Mouse (Mus musculus) midbrain, embryonic 13.5 days (tissue): Measurements from ENCODE around the gene Olfr1417. TPM values are rescaled to one million over a fixed set of nuclear protein-coding genes. Genes with fewer than 3 reads are reported as not detected.

Experiments
- ATAC-seq: fragments of 200-750 bp; cut with Nextera tagmentation; 2 replicates; pipeline ENCODE4 v1.8.0; 2017; ENCODE audit warnings: mild to moderate bottlenecking, moderate TSS enrichment, moderate library complexity
- H3K27ac ChIP-seq: fragments of 300-500 bp; sonication (generic); 2 replicates; pipeline ENCODE4 v1.5.1; 2015; ENCODE audit warnings: inconsistent platforms, mild to moderate bottlenecking, moderate library complexity
- H3K27me3 ChIP-seq: fragments of 300-500 bp; sonication (generic); 2 replicates; pipeline ENCODE4 v1.6.1; 2015; ENCODE audit warnings: mild to moderate bottlenecking, inconsistent platforms
- H3K36me3 ChIP-seq: fragments of 300-500 bp; sonication (generic); 2 replicates; pipeline ENCODE4 v1.6.1; 2015; ENCODE audit warnings: mild to moderate bottlenecking, inconsistent platforms
- H3K4me1 ChIP-seq: fragments of 300-500 bp; sonication (generic); replicated peaks from 2 replicates; pipeline ENCODE4 v1.6.1; 2015; ENCODE audit warnings: inconsistent platforms
- H3K4me2 ChIP-seq: fragments of 300-500 bp; sonication (generic); replicated peaks from 2 replicates; pipeline ENCODE4 v1.6.1; 2015; ENCODE audit warnings: moderate library complexity, mild to moderate bottlenecking, inconsistent platforms
- H3K4me3 ChIP-seq: fragments of 300-500 bp; sonication (generic); replicated peaks from 2 replicates; pipeline ENCODE4 v1.5.1; 2015; ENCODE audit warnings: mild to moderate bottlenecking, inconsistent platforms
- H3K9ac ChIP-seq: fragments of 300-500 bp; sonication (generic); replicated peaks from 2 replicates; pipeline ENCODE4 v1.6.1; 2015; ENCODE audit warnings: mild to moderate bottlenecking, inconsistent platforms
- H3K9me3 ChIP-seq: fragments of 300-500 bp; sonication (generic); 2 replicates; pipeline ENCODE4 v1.6.1; 2016; ENCODE audit warnings: mild to moderate bottlenecking, inconsistent platforms
- whole genome bisulfite sequencing: fragments of 180-500 bp; shearing (Covaris S2); methylation state at CpG from one replicate; pipeline ENCODE4 v1.1.7; 2015; 5-methylcytosine and 5-hydroxymethylcytosine counted together
- polyA plus RNA-seq: library from polyadenylated mRNA; unstranded; fragments of >200 nt; fragmentation: Nextera tagmentation; extraction: Ambion mirVana; gene quantifications from 2 replicates; pipeline ENCODE4 v1.2.1, GENCODE M21; 2015

Olfr1417 gene
- polyA plus RNA-seq, 1 experiment from 2014 or later: not detected

DNA sequence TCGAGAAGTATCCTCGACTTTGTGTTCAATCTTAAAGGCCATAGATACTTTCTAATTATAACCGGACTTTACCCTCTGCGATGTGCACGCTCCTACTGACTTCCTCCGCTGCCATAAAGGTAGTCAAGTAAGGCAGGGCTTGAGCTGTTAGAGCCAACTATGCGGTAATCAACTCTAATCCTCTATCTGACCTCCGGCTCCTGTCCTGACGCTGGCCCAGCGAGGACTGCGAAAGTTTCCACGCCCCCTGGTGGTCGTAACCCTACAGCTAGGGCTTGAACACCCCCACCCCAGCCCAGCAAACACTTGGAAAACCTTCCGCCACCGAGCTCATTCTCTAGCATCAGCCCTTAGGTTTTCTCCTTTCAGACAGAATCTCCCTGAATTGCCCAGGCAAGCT is 19.2 kb downstream of the Olfr1417 start:
- WGBS: under 1% methylated on average over 15 of the region's 15 CpGs
- Histone ChIP-seq H3K9me3 (no peaks in the 10 kb centered on the region), H3K4me1 (peaks cover 27% of the 10 kb centered on the region), H3K27ac (no peak overlapping the region), H3K4me3 (peak overlapping the region; percentile 76), H3K36me3 (no peaks in the 10 kb centered on the region), H3K27me3 (peaks cover 22% of the 10 kb centered on the region), H3K9ac (no peak overlapping the region), H3K4me2 (peak overlapping the region; percentile 69)
- ATAC-seq: peak; percentile 77

DNA sequence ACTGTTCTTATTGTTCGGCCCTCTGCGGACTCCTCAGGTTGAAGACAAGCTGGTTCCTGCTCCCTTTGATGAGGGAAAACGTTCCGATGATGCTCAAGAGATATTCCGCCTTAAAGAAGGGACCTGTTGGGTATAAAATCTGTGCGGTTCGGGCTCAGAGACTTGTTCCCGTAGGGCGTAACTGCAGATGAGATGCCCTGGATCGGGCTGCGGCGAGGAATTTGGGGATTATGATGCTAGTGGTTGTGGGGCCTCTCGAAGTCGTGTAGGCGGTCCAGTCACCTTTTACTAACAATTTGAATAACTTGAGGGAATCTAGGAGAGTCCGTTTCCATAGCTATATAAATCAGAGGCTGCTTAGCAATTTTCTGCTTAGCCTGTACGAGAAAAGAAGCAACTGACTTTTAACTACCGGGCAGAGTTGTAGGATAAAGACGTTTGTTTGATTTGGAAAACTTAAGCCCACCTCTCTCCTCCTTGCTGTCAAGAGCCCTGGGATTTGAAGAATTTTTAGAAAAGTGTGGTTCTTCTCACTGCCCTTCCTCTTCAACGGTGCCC is 19.8 kb downstream of the Olfr1417 start, which contains the start of gene Stx3:
Stx3 (minus strand) TSS at position 261 of the 558 bp plus-strand sequence.
- peaks cover 22% of the 10 kb centered on the region for H3K27me3 ChIP-seq
- H3K4me1 ChIP-seq: peaks cover 33% of the 10 kb centered on the region
- ATAC-seq: peak; percentile 3; the same call in 1 of the 2 replicates
- WGBS: under 1% methylated on average over 20 of the region's 20 CpGs
- H3K27ac ChIP-seq: no peak within 1 kb of the TSS; the same call in 1 of the 2 replicates
- H3K9ac ChIP-seq: peak within 1 kb of the TSS; percentile 85
- H3K4me3 ChIP-seq: peak within 1 kb of the TSS; percentile 76
- H3K36me3 ChIP-seq: no peaks in the 10 kb centered on the region
- H3K9me3 ChIP-seq: no peaks in the 10 kb centered on the region
- peak within 1 kb of the TSS; percentile 69 for H3K4me2 ChIP-seq

DNA sequence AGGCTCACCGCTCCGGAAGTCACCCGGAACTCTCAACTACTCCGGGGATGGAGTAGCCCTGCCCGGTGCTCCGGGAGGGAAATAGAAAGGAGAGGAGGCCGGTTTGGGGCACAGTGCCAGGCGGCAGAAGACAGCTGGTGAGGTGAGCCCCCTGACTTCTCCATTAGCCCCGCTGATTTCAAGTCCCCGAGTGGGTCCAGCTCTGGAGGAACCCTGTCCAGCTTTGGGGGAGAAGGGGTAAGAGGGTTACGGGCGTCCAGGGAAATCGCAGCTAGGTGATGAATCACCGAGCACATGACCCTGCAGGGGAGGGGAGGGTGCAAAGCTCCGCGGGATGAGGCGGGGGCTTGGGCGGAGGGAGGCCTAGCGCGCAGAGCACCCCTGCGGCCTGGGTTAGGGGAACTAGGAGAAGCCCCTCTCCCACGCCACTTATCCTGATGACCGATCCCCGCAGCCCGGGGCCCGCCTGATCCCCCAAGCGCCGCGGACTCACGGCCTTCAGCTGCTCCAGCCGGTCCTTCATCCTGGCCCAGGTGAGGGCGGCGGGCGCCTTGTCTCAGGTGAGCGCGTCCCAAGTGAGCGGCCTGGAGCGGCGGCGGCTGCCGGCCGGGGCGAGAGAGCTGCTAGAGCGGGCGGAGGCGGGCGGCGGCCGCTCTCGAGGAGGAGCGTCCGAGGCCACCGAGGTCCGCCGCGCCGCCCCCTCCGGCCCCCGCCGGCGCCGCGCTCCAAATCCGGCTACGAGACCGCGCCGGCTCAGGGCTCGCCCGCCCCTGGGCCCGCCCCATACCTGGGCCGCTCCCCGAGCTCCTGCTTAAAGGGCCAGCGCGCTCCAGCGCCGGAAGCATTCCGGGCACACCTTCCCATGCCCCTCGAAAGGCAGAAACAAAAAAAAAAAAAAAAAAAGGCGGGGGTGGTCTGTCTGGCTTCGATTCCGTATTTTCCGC is 20.5 kb downstream of the Olfr1417 start:
- Histone ChIP-seq H3K4me2 (peak overlapping the region; percentile 69), H3K36me3 (no peaks in the 10 kb centered on the region), H3K4me3 (peak overlapping the region; percentile 76), H3K27ac (no peak overlapping the region; the same call in 1 of the 2 replicates), H3K9ac (peak overlapping the region; percentile 85), H3K27me3 (peaks cover 22% of the 10 kb centered on the region), H3K9me3 (no peaks in the 10 kb centered on the region), H3K4me1 (peaks cover 40% of the 10 kb centered on the region)
- under 1% methylated on average over 82 of the region's 83 CpGs for WGBS
- peak; percentile 84 for ATAC-seq

DNA sequence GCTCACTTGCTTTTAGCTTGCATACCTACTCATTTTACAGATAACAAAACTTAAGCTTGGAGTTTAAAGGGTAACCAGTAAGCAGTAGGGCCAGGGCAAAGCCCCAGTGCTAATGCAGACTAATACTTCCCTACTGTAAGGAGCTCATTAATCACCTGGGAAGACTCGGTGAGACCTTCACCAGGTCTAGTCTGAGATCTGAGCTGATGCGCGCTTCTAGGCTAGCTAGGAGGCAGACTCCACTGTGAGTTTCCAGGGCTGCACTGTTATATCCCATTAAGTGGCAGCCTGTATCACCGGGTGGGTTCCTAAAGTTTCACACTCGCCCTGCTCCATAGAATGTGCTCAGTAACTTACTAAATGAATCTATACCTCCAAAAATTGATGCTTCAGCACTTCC is 21.4 kb downstream of the Olfr1417 start:
- no peak for ATAC-seq
- 16% methylated on average over 5 of the region's 5 CpGs for WGBS
- Histone ChIP-seq H3K9me3 (no peaks in the 10 kb centered on the region), H3K4me1 (peaks cover 49% of the 10 kb centered on the region), H3K36me3 (no peaks in the 10 kb centered on the region), H3K9ac (peak overlapping the region; percentile 85; the same call in 1 of the 2 replicates), H3K27ac (no peak overlapping the region), H3K27me3 (peaks cover 22% of the 10 kb centered on the region), H3K4me2 (peak overlapping the region; percentile 69), H3K4me3 (peak overlapping the region; percentile 76)

DNA sequence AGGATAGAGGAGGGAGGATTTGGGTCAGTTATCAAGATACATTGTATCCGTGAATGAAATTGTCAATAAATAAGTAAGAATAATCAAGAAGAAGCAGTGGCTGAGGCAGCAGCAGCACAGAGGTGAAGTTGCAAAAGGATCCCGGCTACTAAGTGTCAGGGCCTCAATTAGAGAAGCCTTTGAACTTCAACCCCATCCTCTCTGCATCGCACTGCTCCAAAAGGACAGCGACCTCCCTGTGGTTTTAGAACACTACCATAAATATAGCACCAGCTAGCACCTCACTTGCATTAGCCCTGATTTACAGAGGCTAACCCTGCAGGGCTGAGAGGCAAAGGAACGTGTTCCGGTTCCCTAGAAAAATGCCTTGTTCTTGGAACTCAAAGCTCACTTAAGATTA is 22.3 kb downstream of the Olfr1417 start:
- H3K27ac ChIP-seq: no peak overlapping the region
- H3K9ac ChIP-seq: no peak overlapping the region
- WGBS: 51% methylated on average over 6 of the region's 6 CpGs
- no peaks in the 10 kb centered on the region for H3K36me3 ChIP-seq
- no peak overlapping the region for H3K4me3 ChIP-seq
- H3K4me1 ChIP-seq: peaks cover 58% of the 10 kb centered on the region
- no peaks in the 10 kb centered on the region for H3K9me3 ChIP-seq
- H3K4me2 ChIP-seq: peak overlapping the region; percentile 69; the same call in 1 of the 2 replicates
- peaks cover 22% of the 10 kb centered on the region for H3K27me3 ChIP-seq
- ATAC-seq: no peak

DNA sequence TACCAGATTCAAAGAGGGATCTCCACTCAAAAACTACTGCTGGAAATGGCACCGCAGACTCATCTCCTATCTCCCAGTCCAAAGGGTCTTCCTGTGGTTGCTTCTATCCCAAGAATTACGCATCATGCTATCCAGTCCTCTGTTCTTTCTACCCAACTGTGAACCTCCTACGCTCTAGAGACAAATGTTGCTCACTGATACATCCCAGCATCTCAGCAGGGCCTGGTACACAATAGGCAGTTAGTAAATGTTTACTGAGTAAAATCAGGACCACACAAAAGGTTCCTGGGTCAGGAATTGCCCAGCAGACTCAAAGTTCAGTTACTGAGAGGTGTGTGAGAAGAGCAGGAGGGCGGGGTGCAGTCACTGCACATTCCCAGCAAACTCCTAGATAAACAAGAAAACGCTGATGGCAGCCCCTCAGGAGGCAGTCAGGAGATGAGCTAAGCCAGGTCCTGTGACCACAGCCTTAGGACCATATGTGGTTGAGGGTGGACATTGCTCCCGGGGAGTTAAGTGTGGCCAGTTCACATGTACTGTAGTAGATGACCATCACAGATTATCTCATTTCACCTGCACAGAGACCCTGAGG is 24.2 kb downstream of the Olfr1417 start:
- no peak overlapping the region for H3K4me3 ChIP-seq
- peak overlapping the region; percentile 10; the same call in 1 of the 2 replicates for H3K27ac ChIP-seq
- no peak for ATAC-seq
- no peaks in the 10 kb centered on the region for H3K36me3 ChIP-seq
- H3K4me2 ChIP-seq: no peak overlapping the region
- WGBS: 85% methylated on average over 6 of the region's 6 CpGs
- H3K9ac ChIP-seq: no peak overlapping the region
- peaks cover 22% of the 10 kb centered on the region for H3K27me3 ChIP-seq
- H3K4me1 ChIP-seq: peaks cover 64% of the 10 kb centered on the region
- no peaks in the 10 kb centered on the region for H3K9me3 ChIP-seq

DNA sequence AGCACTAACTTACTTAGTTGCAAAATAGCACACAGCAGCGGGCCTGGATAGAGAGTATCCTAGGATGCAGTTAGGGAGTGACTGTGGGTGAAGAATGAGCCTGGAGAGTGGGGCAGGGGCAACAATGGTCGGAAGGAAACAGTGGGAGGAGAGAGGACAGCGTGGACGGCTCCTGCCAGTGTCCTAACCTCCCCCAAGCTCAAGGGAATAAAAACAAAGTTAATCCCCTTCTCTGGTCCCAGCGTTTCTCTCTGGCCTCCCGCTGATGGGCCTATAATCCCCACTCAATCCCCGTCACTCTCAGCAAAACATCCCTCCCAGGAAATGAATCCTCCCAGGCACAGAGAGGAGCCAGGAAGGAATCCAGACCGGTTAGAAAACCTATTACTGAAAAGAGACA is 25.4 kb downstream of the Olfr1417 start:
- H3K4me2 ChIP-seq: peak overlapping the region; percentile 15; the same call in 1 of the 2 replicates

DNA sequence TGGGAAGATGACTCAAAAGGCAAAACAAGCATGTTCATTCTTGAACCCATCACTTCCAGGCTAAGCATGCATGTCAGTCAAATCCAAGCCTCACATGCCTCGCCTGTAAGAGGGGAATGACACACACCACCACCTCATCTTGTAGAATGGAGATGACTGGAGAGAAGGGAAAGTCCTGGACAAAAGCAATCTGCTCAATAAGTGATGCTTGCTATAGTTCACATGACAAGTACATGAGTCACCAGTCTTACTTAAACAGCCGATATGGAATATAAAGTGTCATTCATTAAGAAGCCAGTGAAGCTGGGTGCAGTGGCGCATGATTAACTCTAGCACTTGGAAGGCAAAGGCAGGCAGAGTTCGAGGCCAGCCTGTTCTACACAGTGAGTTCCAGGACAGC is 25.9 kb downstream of the Olfr1417 start:
- Histone ChIP-seq H3K4me1 (peaks cover 55% of the 10 kb centered on the region), H3K36me3 (no peaks in the 10 kb centered on the region), H3K9me3 (no peaks in the 10 kb centered on the region), H3K4me3 (no peak overlapping the region), H3K4me2 (no peak overlapping the region), H3K27me3 (peaks cover 18% of the 10 kb centered on the region; the same call in 1 of the 2 replicates), H3K9ac (no peak overlapping the region), H3K27ac (peak overlapping the region; percentile 64)
- 0 out of 2 replicates have a peak, but pooled peaks have one; percentile 2 for ATAC-seq
- 44% methylated on average over 4 of the region's 4 CpGs for WGBS

More for the DNA sequence above, 25.4 kb downstream of the Olfr1417 start:
- no peak overlapping the region for H3K4me3 ChIP-seq
- ATAC-seq: peak; percentile 10
- peak overlapping the region; percentile 0; the same call in 1 of the 2 replicates for H3K9ac ChIP-seq
- H3K27me3 ChIP-seq: peaks cover 18% of the 10 kb centered on the region; the same call in 1 of the 2 replicates
- whole genome bisulfite sequencing: 3% methylated on average over 8 of the region's 8 CpGs
- no peaks in the 10 kb centered on the region for H3K9me3 ChIP-seq
- peak overlapping the region; percentile 61 for H3K27ac ChIP-seq
- peaks cover 58% of the 10 kb centered on the region for H3K4me1 ChIP-seq
- no peaks in the 10 kb centered on the region for H3K36me3 ChIP-seq

DNA sequence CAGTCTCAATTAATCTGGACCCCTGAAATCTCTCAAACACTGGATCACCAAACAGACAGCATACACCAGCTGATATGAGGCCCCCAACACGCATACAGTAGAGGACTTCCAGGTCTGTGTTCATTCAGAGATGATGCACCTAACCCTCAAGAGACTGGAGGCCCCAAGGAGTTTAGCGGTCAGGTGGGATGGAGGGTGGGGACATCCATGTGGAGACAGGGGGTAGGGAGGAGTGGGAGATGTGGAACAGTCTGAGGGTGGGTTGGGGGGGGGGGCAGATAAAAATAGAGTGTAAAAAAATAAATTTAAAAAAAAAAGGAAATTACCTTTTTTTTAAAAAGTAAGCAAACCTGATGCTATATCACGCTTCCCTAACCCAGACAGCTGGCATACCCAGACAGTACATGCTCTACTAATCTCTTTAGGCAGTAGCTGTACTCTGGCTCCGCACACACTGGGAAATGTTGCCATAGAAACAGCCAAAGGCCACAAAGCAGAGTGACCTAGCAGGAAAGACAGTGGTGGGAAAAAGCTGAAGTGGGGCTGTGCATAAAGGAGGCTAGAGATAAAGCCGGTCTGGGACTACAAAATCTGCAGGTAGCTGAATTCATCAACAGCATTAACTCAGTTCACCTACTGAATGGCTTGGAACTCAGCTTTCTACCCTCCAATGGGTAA is 27.2 kb downstream of the Olfr1417 start:
- peaks cover 48% of the 10 kb centered on the region for H3K4me1 ChIP-seq
- peaks cover 9% of the 10 kb centered on the region; the same call in 1 of the 2 replicates for H3K27me3 ChIP-seq
- WGBS: 17% methylated on average over 5 of the region's 5 CpGs
- H3K4me3 ChIP-seq: 0 out of 2 replicates have a peak overlapping the region, but pooled peaks have one; percentile 0
- H3K27ac ChIP-seq: peak overlapping the region; percentile 64
- ATAC-seq: peak; percentile 96
- H3K36me3 ChIP-seq: no peaks in the 10 kb centered on the region
- peak overlapping the region; percentile 15 for H3K4me2 ChIP-seq
- H3K9me3 ChIP-seq: no peaks in the 10 kb centered on the region
- no peak overlapping the region for H3K9ac ChIP-seq

DNA sequence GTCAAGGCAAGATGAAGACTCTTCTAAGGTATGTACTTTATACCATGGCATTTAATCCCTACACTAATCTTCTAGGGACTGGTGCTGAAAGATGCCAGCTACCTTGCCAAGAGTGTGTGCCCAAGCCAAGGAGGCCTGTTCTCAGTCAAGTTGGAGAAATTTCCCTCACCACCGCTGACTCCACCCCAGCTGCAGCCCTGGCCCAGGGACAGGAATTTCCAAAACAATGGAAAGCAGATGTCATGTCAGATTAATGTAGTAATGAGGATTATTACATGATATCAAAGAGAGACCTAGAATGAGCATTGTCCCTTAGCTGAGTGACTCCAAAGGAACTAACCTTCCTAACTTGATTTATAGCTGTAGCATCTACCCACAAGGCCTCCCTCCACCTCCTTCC is 28.2 kb downstream of the Olfr1417 start:
- Histone ChIP-seq H3K9ac (no peak overlapping the region), H3K36me3 (no peaks in the 10 kb centered on the region), H3K4me3 (no peak overlapping the region), H3K4me1 (peaks cover 48% of the 10 kb centered on the region), H3K4me2 (no peak overlapping the region), H3K27ac (peak overlapping the region; percentile 64), H3K9me3 (no peaks in the 10 kb centered on the region), H3K27me3 (no peaks in the 10 kb centered on the region)
- WGBS: 38% methylated on average over 1 of the region's 1 CpGs
- no peak for ATAC-seq

DNA sequence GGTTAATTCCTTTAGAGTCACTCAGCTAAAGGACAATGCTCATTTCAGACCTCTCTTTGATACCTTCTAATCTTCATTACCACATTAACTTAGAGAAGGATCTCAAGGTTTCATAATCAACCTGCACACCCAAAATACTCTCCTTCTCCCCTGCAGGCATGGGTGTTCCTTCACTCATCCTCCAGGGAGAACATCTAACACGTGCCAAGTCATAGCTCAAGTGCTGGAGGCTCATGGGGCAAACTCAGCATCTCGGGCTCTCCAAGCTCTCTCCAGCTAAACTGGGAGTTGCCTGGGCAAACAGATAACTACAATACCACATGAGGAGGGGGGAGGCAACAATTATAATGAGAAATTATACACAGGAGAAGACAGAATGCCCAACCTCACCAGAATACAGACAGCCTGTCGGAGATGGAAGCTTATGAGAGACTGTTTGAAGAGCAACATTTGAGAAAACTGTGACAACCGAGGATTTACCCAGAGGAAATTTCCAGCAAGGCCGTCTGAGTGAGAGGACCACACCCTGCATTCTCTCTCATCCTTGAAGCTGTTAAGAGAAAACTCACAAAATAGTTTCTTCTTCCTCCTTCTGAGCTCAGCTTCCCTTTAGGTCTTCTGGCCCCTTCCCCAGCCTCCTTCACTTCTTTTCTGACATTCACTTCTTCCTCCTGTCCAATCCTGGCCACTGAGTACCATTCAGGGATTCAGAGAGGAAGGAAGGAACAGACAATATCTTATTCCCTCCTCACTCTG is 28.8 kb downstream of the Olfr1417 start:
- Histone ChIP-seq H3K36me3 (no peaks in the 10 kb centered on the region), H3K4me2 (no peak overlapping the region), H3K4me3 (no peak overlapping the region), H3K27me3 (no peaks in the 10 kb centered on the region), H3K9ac (no peak overlapping the region), H3K27ac (no peak overlapping the region), H3K9me3 (no peaks in the 10 kb centered on the region), H3K4me1 (peaks cover 48% of the 10 kb centered on the region)
- no peak for ATAC-seq
- WGBS: 84% methylated on average over 5 of the region's 5 CpGs
